Mouse (Mus musculus): ENCODE measurements around the gene Cracr2b.

- TF ChIP-seq EP300 (IDR thresholded peaks at IDR 0.05; ENCODE audit: low read depth) (no peak), CTCF (IDR thresholded peaks at IDR 0.05; ENCODE audit: low read depth) (no peak)
These were observed 29.3 kb upstream of the Cracr2b start for GRCm38 (mm10) chr7:141431434-141432185.
